Mouse (Mus musculus) limb, embryonic 11.5 days (tissue): ENCODE measurements at regions not wholly inside any gene's neighbourhood (a gene's known extent, or its start where the extent isn't known, plus 50 kb on each side); places are given as distances from the start of the nearest gene placed in this dataset.

Experiments used
- ATAC-seq: fragments of 200-750 bp; cut with Nextera tagmentation; 2 replicates; pipeline ENCODE4 v1.8.0; 2017; ENCODE audit warnings: low read depth; ENCODE audit not compliant: insufficient number of reproducible peaks, low FRiP score, low TSS enrichment
- DNase-seq: peaks from one replicate; pipeline ENCODE4 v3.0.0-alpha.2; 2015; ENCODE audit warnings: low spot score
- H3K27ac ChIP-seq: fragments of 300-500 bp; sonication (generic); replicated peaks from 2 replicates; pipeline ENCODE4 v1.5.1; 2014; ENCODE audit warnings: low read depth, mild to moderate bottlenecking, low read length
- H3K27me3 ChIP-seq: fragments of 300-500 bp; sonication (generic); 2 replicates; pipeline ENCODE4 v1.6.1; 2014; ENCODE audit warnings: mild to moderate bottlenecking, low read length, mixed read lengths; ENCODE audit not compliant: control insufficient read depth, insufficient read depth
- H3K36me3 ChIP-seq: fragments of 300-500 bp; sonication (generic); 2 replicates; pipeline ENCODE4 v1.6.1; 2014; ENCODE audit warnings: mild to moderate bottlenecking, low read length, moderate library complexity, mixed read lengths; ENCODE audit not compliant: control insufficient read depth, insufficient read depth
- H3K4me1 ChIP-seq: fragments of 300-500 bp; sonication (generic); 2 replicates; pipeline ENCODE4 v1.6.1; 2014; ENCODE audit warnings: low read length, mixed read lengths; ENCODE audit not compliant: control insufficient read depth, insufficient read depth
- H3K4me2 ChIP-seq: fragments of 300-500 bp; sonication (generic); 2 replicates; pipeline ENCODE4 v1.6.1; 2014; ENCODE audit warnings: low read depth, mild to moderate bottlenecking, moderate library complexity; ENCODE audit not compliant: severe bottlenecking
- H3K4me3 ChIP-seq: fragments of 300-500 bp; sonication (generic); 2 replicates; pipeline ENCODE4 v1.5.1; 2014; ENCODE audit warnings: low read depth, low read length
- H3K9ac ChIP-seq: fragments of 300-500 bp; sonication (generic); 2 replicates; pipeline ENCODE4 v1.6.1; 2014; ENCODE audit warnings: mild to moderate bottlenecking, low read length
- H3K9me3 ChIP-seq: fragments of 300-500 bp; sonication (generic); 2 replicates; pipeline ENCODE4 v1.6.1; 2016; ENCODE audit warnings: low read length; ENCODE audit not compliant: control insufficient read depth
- WGBS: fragments of 180-500 bp; shearing (Covaris S2); extraction: QIAGEN DNeasy Blood & Tissue Kit; methylation state at CpG from one replicate; pipeline ENCODE4 v1.1.7; 2014; 5-methylcytosine and 5-hydroxymethylcytosine counted together

GRCm38 (mm10) chr5:54411275-54411904, 413.1 kb downstream of the Stim2 start:
- no peaks in the 10 kb centered on the region for H3K4me1 ChIP-seq
- H3K27ac ChIP-seq = no peak overlapping the region
- no peak overlapping the region for H3K4me2 ChIP-seq
- DNase-seq = no peak
- H3K9me3 ChIP-seq = no peaks in the 10 kb centered on the region
- no peaks in the 10 kb centered on the region for H3K27me3 ChIP-seq
- no peak for ATAC-seq
- no peak overlapping the region for H3K4me3 ChIP-seq
- WGBS = 60% methylated on average over 5 of the region's 5 CpGs
- no peaks in the 10 kb centered on the region for H3K36me3 ChIP-seq
- no peak overlapping the region for H3K9ac ChIP-seq

GRCm38 (mm10) chr5:54419811-54420470, 421.6 kb downstream of the Stim2 start:
- peak; percentile 47; the same call in 1 of the 2 replicates for ATAC-seq
- Histone ChIP-seq H3K4me2 (no peak overlapping the region), H3K36me3 (no peaks in the 10 kb centered on the region), H3K27me3 (no peaks in the 10 kb centered on the region), H3K27ac (no peak overlapping the region), H3K4me1 (0 out of 2 replicates have a peak, but pooled peaks cover 4% of the 10 kb centered on the region), H3K9me3 (no peaks in the 10 kb centered on the region), H3K9ac (no peak overlapping the region), H3K4me3 (no peak overlapping the region)
- WGBS = 26% methylated on average over 5 of the region's 5 CpGs
- DNase-seq = peak; percentile 22

GRCm38 (mm10) chr5:54439286-54439685, 441.0 kb downstream of the Stim2 start:
- DNase-seq = no peak
- H3K9ac ChIP-seq = no peak overlapping the region
- H3K4me3 ChIP-seq = no peak overlapping the region
- H3K27ac ChIP-seq = no peak overlapping the region
- no peaks in the 10 kb centered on the region for H3K36me3 ChIP-seq
- no peak for ATAC-seq
- H3K9me3 ChIP-seq = no peaks in the 10 kb centered on the region
- WGBS = 83% methylated on average over 1 of the region's 1 CpGs
- no peaks in the 10 kb centered on the region for H3K4me1 ChIP-seq
- no peaks in the 10 kb centered on the region for H3K27me3 ChIP-seq
- no peak overlapping the region for H3K4me2 ChIP-seq

GRCm38 (mm10) chr5:54440794-54441447, 442.6 kb downstream of the Stim2 start:
- H3K9me3 ChIP-seq = no peaks in the 10 kb centered on the region
- 72% methylated on average over 6 of the region's 6 CpGs for WGBS

GRCm38 (mm10) chr5:54441598-54441997, 443.3 kb downstream of the Stim2 start:
- 92% methylated on average over 4 of the region's 4 CpGs for WGBS

More at GRCm38 (mm10) chr5:54440794-54441447, 442.6 kb downstream of the Stim2 start:
- no peak overlapping the region for H3K4me3 ChIP-seq
- H3K36me3 ChIP-seq = no peaks in the 10 kb centered on the region
- DNase-seq (no peak), ATAC-seq (no peak)
- H3K4me1 ChIP-seq = no peaks in the 10 kb centered on the region
- H3K27me3 ChIP-seq = no peaks in the 10 kb centered on the region
- no peak overlapping the region for H3K4me2 ChIP-seq
- H3K27ac ChIP-seq = no peak overlapping the region
- H3K9ac ChIP-seq = no peak overlapping the region

GRCm38 (mm10) chr5:54483916-54484315, 485.6 kb downstream of the Stim2 start:
- H3K36me3 ChIP-seq = no peaks in the 10 kb centered on the region
- H3K4me1 ChIP-seq = no peaks in the 10 kb centered on the region
- no peaks in the 10 kb centered on the region for H3K27me3 ChIP-seq
- DNase-seq (no peak), ATAC-seq (no peak)
- no peak overlapping the region for H3K9ac ChIP-seq
- H3K27ac ChIP-seq = no peak overlapping the region
- H3K4me3 ChIP-seq = no peak overlapping the region
- H3K9me3 ChIP-seq = no peaks in the 10 kb centered on the region
- WGBS = 100% methylated on average over 1 of the region's 1 CpGs
- no peak overlapping the region for H3K4me2 ChIP-seq

More at GRCm38 (mm10) chr5:54441598-54441997, 443.3 kb downstream of the Stim2 start:
- H3K27ac ChIP-seq = no peak overlapping the region
- no peaks in the 10 kb centered on the region for H3K36me3 ChIP-seq
- DNase-seq = no peak
- H3K4me2 ChIP-seq = no peak overlapping the region
- H3K9me3 ChIP-seq = no peaks in the 10 kb centered on the region
- ATAC-seq = no peak
- H3K27me3 ChIP-seq = no peaks in the 10 kb centered on the region
- no peaks in the 10 kb centered on the region for H3K4me1 ChIP-seq
- no peak overlapping the region for H3K4me3 ChIP-seq
- no peak overlapping the region for H3K9ac ChIP-seq
